Mouse (Mus musculus) limb, embryonic 11.5 days (tissue): ENCODE measurements around the gene 9330182L06Rik. TPM values are rescaled to one million over a fixed set of nuclear protein-coding genes. Genes with fewer than 3 reads are reported as not detected.

Experiments used
- ATAC-seq: fragments of 200-750 bp; cut with Nextera tagmentation; 2 replicates; pipeline ENCODE4 v1.8.0; 2017; ENCODE audit warnings: low read depth; ENCODE audit not compliant: insufficient number of reproducible peaks, low FRiP score, low TSS enrichment
- DNase-seq: peaks from one replicate; pipeline ENCODE4 v3.0.0-alpha.2; 2015; ENCODE audit warnings: low spot score
- H3K27ac ChIP-seq: fragments of 300-500 bp; sonication (generic); replicated peaks from 2 replicates; pipeline ENCODE4 v1.5.1; 2014; ENCODE audit warnings: low read depth, mild to moderate bottlenecking, low read length
- H3K27me3 ChIP-seq: fragments of 300-500 bp; sonication (generic); 2 replicates; pipeline ENCODE4 v1.6.1; 2014; ENCODE audit warnings: mild to moderate bottlenecking, low read length, mixed read lengths; ENCODE audit not compliant: control insufficient read depth, insufficient read depth
- H3K36me3 ChIP-seq: fragments of 300-500 bp; sonication (generic); 2 replicates; pipeline ENCODE4 v1.6.1; 2014; ENCODE audit warnings: mild to moderate bottlenecking, low read length, moderate library complexity, mixed read lengths; ENCODE audit not compliant: control insufficient read depth, insufficient read depth
- H3K4me1 ChIP-seq: fragments of 300-500 bp; sonication (generic); 2 replicates; pipeline ENCODE4 v1.6.1; 2014; ENCODE audit warnings: low read length, mixed read lengths; ENCODE audit not compliant: control insufficient read depth, insufficient read depth
- H3K4me2 ChIP-seq: fragments of 300-500 bp; sonication (generic); 2 replicates; pipeline ENCODE4 v1.6.1; 2014; ENCODE audit warnings: low read depth, mild to moderate bottlenecking, moderate library complexity; ENCODE audit not compliant: severe bottlenecking
- H3K4me3 ChIP-seq: fragments of 300-500 bp; sonication (generic); 2 replicates; pipeline ENCODE4 v1.5.1; 2014; ENCODE audit warnings: low read depth, low read length
- H3K9ac ChIP-seq: fragments of 300-500 bp; sonication (generic); 2 replicates; pipeline ENCODE4 v1.6.1; 2014; ENCODE audit warnings: mild to moderate bottlenecking, low read length
- H3K9me3 ChIP-seq: fragments of 300-500 bp; sonication (generic); 2 replicates; pipeline ENCODE4 v1.6.1; 2016; ENCODE audit warnings: low read length; ENCODE audit not compliant: control insufficient read depth
- WGBS: fragments of 180-500 bp; shearing (Covaris S2); extraction: QIAGEN DNeasy Blood & Tissue Kit; methylation state at CpG from one replicate; pipeline ENCODE4 v1.1.7; 2014; 5-methylcytosine and 5-hydroxymethylcytosine counted together
- polyA plus RNA-seq: library from polyadenylated mRNA; unstranded; fragments of >200 nt; fragmentation: Nextera tagmentation; extraction: Ambion mirVana; gene quantifications from 2 replicates; pipeline ENCODE4 v1.2.1, GENCODE M21; 2014

Gene 9330182L06Rik
- polyA plus RNA-seq, 1 experiment from 2014 or later, result 2.7 TPM

DNA sequence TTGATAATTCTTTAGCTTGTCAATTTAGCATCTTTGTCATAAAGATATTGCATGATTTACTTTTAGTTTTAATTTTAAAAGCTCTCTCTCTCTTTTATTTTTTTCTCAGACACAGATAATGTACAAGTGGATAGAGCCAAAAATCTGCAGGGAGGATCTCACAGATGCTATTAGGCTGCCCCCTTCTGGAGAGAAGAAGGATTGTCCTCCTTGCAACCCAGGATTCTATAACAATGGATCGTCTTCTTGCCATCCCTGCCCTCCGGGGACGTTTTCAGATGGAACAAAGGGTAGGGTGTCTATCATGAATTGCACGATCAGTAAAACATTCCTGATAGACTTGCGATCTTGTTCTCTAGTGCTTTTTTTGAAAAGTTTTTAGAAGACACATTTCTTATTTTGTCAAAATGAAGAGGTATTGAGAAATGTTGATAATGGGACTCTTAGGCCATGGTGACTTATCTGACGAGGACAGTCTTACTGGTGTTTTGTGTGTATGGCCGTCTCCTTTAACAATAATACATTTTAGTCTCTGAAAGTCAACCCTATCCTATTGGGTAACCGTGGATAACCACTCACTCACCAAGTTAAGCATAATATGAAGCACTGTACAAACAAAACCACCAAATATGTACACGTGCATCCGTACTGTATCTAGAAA, 161.8 kb downstream of the 9330182L06Rik start:
- Histone ChIP-seq H3K9me3 (no peaks in the 10 kb centered on the region), H3K27me3 (no peaks in the 10 kb centered on the region), H3K4me2 (no peak overlapping the region), H3K36me3 (no peaks in the 10 kb centered on the region), H3K27ac (no peak overlapping the region), H3K4me1 (no peaks in the 10 kb centered on the region), H3K9ac (no peak overlapping the region), H3K4me3 (no peak overlapping the region)
- ATAC-seq, result no peak
- 57% methylated on average over 10 of the region's 10 CpGs for WGBS
- DNase-seq, result peak; percentile 26

DNA sequence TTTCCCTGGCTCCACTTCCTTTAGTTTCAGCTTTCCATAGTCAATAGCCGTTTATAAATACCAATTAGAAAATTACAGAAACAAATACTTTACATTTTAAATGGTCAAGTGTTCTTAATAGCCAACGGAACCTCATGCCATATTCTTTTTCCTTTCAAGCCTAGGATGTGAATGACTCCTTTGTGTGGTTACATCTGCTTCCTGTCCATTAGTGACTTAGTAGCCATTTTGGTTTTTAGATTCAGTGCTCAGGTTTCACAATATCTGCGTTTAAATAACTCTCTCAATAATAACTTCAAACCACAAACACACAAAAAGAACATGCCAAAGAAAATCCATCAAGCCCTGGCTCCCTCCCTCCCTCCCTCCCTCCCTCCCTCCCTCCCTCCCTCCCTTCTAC, 162.8 kb downstream of the 9330182L06Rik start:
- Histone ChIP-seq H3K36me3 (no peaks in the 10 kb centered on the region), H3K4me2 (no peak overlapping the region), H3K4me3 (no peak overlapping the region), H3K27me3 (no peaks in the 10 kb centered on the region), H3K9ac (no peak overlapping the region), H3K9me3 (no peaks in the 10 kb centered on the region), H3K27ac (no peak overlapping the region), H3K4me1 (no peaks in the 10 kb centered on the region)
- no peak for ATAC-seq
- 72% methylated on average over 3 of the region's 3 CpGs for whole genome bisulfite sequencing
- no peak for DNase-seq

GRCm38 (mm10) chr5:9446146-9446545, 180.2 kb downstream of the 9330182L06Rik start:
- Histone ChIP-seq H3K27me3 (no peaks in the 10 kb centered on the region), H3K9ac (no peak overlapping the region), H3K9me3 (no peaks in the 10 kb centered on the region), H3K4me3 (no peak overlapping the region), H3K4me2 (no peak overlapping the region), H3K4me1 (no peaks in the 10 kb centered on the region), H3K36me3 (no peaks in the 10 kb centered on the region), H3K27ac (no peak overlapping the region)
- DNase-seq (peak; percentile 67), ATAC-seq (no peak)
- WGBS, result 3% methylated on average over 1 of the region's 1 CpGs

- H3K9ac ChIP-seq, result no peak overlapping the region
- no peak overlapping the region for H3K27ac ChIP-seq
- H3K9me3 ChIP-seq, result no peaks in the 10 kb centered on the region
- no peaks in the 10 kb centered on the region for H3K4me1 ChIP-seq
- no peak overlapping the region for H3K4me3 ChIP-seq
- no peak overlapping the region for H3K4me2 ChIP-seq
- whole genome bisulfite sequencing, result 89% methylated on average over 6 of the region's 6 CpGs
- ATAC-seq (no peak), DNase-seq (no peak)
- H3K27me3 ChIP-seq, result no peaks in the 10 kb centered on the region
- no peaks in the 10 kb centered on the region for H3K36me3 ChIP-seq
Observed at GRCm38 (mm10) chr5:9448931-9449330, 183.0 kb downstream of the 9330182L06Rik start.

DNA sequence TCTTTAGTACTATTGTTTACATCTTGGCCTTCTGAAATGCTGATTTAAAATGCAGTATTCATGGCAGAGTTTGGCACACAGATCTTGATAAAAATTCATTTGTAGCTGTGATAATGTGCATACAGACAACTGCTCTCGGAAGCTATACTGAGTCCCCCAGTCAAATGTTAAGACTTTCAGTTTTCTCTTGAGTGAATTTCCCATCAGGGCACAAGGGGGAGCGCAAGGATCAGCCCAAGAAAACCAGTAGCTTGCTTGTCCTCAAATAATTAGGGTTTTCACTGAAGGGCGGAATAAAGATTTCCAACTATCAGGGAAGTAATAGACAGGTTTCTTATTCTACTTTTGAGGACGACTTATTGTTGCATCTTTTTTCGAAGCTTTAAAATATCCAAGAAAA, 183.7 kb downstream of the 9330182L06Rik start:
- 72% methylated on average over 5 of the region's 5 CpGs for WGBS
- no peaks in the 10 kb centered on the region for H3K36me3 ChIP-seq
- DNase-seq, result no peak
- ATAC-seq, result no peak
- H3K4me1 ChIP-seq, result no peaks in the 10 kb centered on the region
- H3K27ac ChIP-seq, result no peak overlapping the region
- H3K9ac ChIP-seq, result no peak overlapping the region
- no peak overlapping the region for H3K4me3 ChIP-seq
- H3K4me2 ChIP-seq, result no peak overlapping the region
- H3K9me3 ChIP-seq, result no peaks in the 10 kb centered on the region
- no peaks in the 10 kb centered on the region for H3K27me3 ChIP-seq

GRCm38 (mm10) chr5:9453298-9453697, 187.4 kb downstream of the 9330182L06Rik start:
- H3K9me3 ChIP-seq, result no peaks in the 10 kb centered on the region
- DNase-seq (no peak), ATAC-seq (no peak)
- no peak overlapping the region for H3K4me2 ChIP-seq
- no peaks in the 10 kb centered on the region for H3K36me3 ChIP-seq
- H3K27me3 ChIP-seq, result no peaks in the 10 kb centered on the region
- H3K4me1 ChIP-seq, result no peaks in the 10 kb centered on the region
- no peak overlapping the region for H3K4me3 ChIP-seq
- no peak overlapping the region for H3K9ac ChIP-seq
- H3K27ac ChIP-seq, result no peak overlapping the region
- 92% methylated on average over 2 of the region's 2 CpGs for WGBS

DNA sequence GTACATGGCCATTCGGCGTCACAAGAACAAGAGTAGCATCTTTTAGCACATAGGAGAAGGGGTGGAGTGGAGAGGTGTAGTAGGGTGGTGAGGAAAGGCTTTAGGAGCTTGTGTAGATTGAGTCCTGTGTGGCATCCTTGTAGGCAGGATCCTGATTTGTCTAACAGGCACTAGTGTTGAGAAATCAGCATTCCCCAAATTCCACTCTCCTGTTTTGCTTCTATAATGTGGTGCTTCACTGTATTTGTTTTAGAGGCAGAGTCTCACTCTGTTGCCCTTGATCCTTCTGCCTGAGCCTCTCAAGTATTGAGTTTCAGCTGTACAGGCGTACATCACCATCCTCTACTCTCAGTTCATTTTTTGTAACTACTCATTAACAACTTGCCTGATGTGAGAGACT, 211.7 kb downstream of the 9330182L06Rik start:
- H3K4me3 ChIP-seq, result no peak overlapping the region
- ATAC-seq, result no peak
- H3K4me2 ChIP-seq, result no peak overlapping the region
- no peaks in the 10 kb centered on the region for H3K27me3 ChIP-seq
- H3K4me1 ChIP-seq, result no peaks in the 10 kb centered on the region
- no peaks in the 10 kb centered on the region for H3K36me3 ChIP-seq
- DNase-seq, result no peak
- 83% methylated on average over 3 of the region's 3 CpGs for WGBS
- H3K27ac ChIP-seq, result no peak overlapping the region
- no peaks in the 10 kb centered on the region for H3K9me3 ChIP-seq
- H3K9ac ChIP-seq, result no peak overlapping the region

DNA sequence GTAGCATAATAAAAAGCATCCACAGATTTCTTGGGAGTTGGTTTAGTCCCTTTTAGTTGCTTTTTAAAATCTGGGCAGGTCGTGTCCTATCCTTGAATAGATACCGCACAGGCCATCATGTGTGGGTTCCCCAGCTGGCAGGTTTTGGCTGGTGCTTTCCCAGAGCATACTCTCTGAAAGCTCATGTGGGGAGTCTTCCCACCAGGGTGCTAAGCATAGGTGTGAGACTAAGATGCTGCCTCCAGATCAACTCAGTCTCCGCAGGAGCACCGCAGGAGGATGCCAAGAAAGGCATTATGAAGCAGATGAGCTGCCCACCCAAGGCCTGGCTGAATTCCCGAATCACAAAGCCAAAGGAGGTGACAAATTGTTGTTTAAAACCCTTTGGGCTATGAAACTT, 229.5 kb downstream of the 9330182L06Rik start:
- H3K9ac ChIP-seq, result no peak overlapping the region
- no peaks in the 10 kb centered on the region for H3K4me1 ChIP-seq
- DNase-seq (no peak), ATAC-seq (no peak)
- no peaks in the 10 kb centered on the region for H3K27me3 ChIP-seq
- H3K36me3 ChIP-seq, result no peaks in the 10 kb centered on the region
- H3K9me3 ChIP-seq, result no peaks in the 10 kb centered on the region
- WGBS, result 14% methylated on average over 5 of the region's 5 CpGs
- H3K4me2 ChIP-seq, result no peak overlapping the region
- H3K4me3 ChIP-seq, result no peak overlapping the region
- no peak overlapping the region for H3K27ac ChIP-seq

GRCm38 (mm10) chr5:9497235-9497634, 231.3 kb downstream of the 9330182L06Rik start:
- Histone ChIP-seq H3K4me3 (no peak overlapping the region), H3K36me3 (no peaks in the 10 kb centered on the region), H3K9me3 (no peaks in the 10 kb centered on the region), H3K27ac (no peak overlapping the region), H3K4me2 (no peak overlapping the region), H3K4me1 (no peaks in the 10 kb centered on the region), H3K27me3 (no peaks in the 10 kb centered on the region), H3K9ac (no peak overlapping the region)
- DNase-seq, result no peak
- ATAC-seq, result no peak
- WGBS, result 68% methylated on average over 4 of the region's 4 CpGs
